In the genomic region with DNA sequence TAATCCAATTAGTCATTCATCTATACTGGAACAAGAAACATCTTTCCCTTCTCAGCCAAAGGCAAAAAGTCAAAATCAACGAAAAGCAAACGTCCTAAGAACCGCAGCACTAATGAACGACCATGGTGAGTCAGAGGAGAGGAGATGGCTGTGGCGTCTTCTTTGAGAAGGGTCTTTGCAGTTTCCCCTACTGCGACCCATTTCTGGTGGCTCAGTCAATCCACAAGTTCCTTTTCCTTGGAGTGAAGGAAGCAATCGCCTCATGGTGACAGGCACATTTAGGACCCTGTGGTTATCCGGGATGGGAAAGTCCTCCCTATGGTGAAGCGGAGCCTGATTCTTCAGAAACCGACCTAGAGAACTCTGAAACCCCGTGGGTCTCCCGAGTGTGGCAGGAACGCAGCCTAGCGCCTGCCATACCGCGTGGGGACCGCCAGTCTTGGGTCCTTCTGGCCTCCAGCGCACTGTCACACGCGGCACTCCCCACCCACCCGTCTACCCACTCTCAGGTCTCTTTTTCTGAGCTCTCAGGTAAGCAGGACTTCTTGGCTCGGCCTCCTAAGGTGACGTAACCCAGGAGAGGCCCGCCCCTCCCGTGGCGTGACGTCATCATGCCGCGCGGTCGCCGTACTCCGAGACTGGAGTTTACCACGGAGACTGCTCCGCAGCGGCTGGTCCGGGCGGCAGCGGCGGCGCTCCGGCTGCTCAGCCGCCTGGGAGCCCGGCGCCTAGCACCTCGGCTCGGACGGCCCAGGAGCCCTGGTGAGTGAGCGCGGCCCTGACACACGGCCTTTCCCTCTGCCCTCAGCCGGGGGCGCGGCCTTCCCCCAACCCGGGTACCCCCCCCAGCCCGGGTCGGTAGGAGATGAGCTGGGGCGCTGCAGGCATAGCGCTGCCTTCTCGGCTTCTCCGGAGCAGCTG, we compare ENCODE assay signal across 8 mouse cellular contexts. TPM values are rescaled to one million over a fixed set of nuclear protein-coding genes. Genes with fewer than 3 reads are reported as not detected.
A peak's percentile ranks its signal among the peaks of the same experiment; 100 is the strongest.
DNase-seq lines count a peak whose midpoint lies in the region; ATAC-seq lines count a peak whose summit lies in the region.

TSS of gene Klhl12 (plus strand) at position 628 of the 921 bp plus-strand sequence.

- no peaks in the 10 kb centered on the region for H3K4me1 ChIP-seq in hindbrain, embryonic 11.5 days (replicated peaks; ENCODE audit: control insufficient read depth, insufficient read depth, low read length)

- ATAC-seq in frontal cortex, adult (ENCODE audit: low TSS enrichment) = peak; percentile 89
- peak; percentile 89 for ATAC-seq in hindbrain, embryonic 11.5 days (ENCODE audit: low FRiP score)

- H3K27me3 ChIP-seq in hindbrain, embryonic 11.5 days (ENCODE audit: control insufficient read depth, insufficient read depth, low read length) = no peaks in the 10 kb centered on the region

- H3K4me2 ChIP-seq in hindbrain, embryonic 11.5 days (replicated peaks; ENCODE audit: low read depth, low read length) = peak within 1 kb of the TSS; percentile 62

- H3K27ac ChIP-seq in hindbrain, embryonic 11.5 days (ENCODE audit: low read depth, low read length) = 0 out of 2 replicates have a peak within 1 kb of the TSS, but pooled peaks have one; percentile 25

- H3K9ac ChIP-seq in hindbrain, embryonic 11.5 days (ENCODE audit: low read depth, low read length) = peak within 1 kb of the TSS; percentile 87

- no peaks in the 10 kb centered on the region for H3K36me3 ChIP-seq in hindbrain, embryonic 11.5 days (ENCODE audit: control insufficient read depth, insufficient read depth, low read length)

- peak within 1 kb of the TSS; percentile 80 for H3K4me3 ChIP-seq in hindbrain, embryonic 11.5 days (ENCODE audit: low read depth, low read length)

- under 1% methylated on average over 58 of the region's 61 CpGs for WGBS in hindbrain, embryonic 11.5 days

- DNase-seq in MN1 (ENCODE audit: low spot score) = peak; percentile 93
- DNase-seq in cerebellum, adult 9-10 months = peak; percentile 98
- peak; percentile 95 for DNase-seq in hindbrain, embryonic 11.5 days (ENCODE audit: low spot score)
- DNase-seq in layer of hippocampus, postnatal 10 days (ENCODE audit: low spot score in 2 of 2) = peak; percentile 94 to 96
- DNase-seq in lung, postnatal 10 days = peak; percentile 94
- DNase-seq in ovary, postnatal 36 days (ENCODE audit: low spot score) = peak; percentile 93
- DNase-seq in thymus, postnatal 25 days = peak; percentile 98

- no peaks in the 10 kb centered on the region for H3K9me3 ChIP-seq in hindbrain, embryonic 11.5 days (ENCODE audit: control insufficient read depth, low read length)

RNA-seq across cellular contexts. Expression of gene Klhl12, which starts in this region (rescaled TPM):
- 26.4 and 32.9 TPM in 2 replicates for polyA plus RNA-seq in hindbrain, embryonic 11.5 days (2014; fragmentation: Nextera tagmentation; extraction: Ambion mirVana)
- 10 to 100 TPM; 37.7 to 39.5 TPM for total RNA-seq in layer of hippocampus, postnatal 10 days (2021)

Comparison
In these comparisons a context has a peak if more than half of its experiments do, and no peak if none do; other contexts are left out.
1. Peak in every context shown above with its lines: DNase-seq, ATAC-seq, H3K4me3 ChIP-seq and H3K27ac ChIP-seq.